Mouse (Mus musculus): Measurements from ENCODE around the gene Dennd5b. TPM values are rescaled to one million over a fixed set of nuclear protein-coding genes. Genes with fewer than 3 reads are reported as not detected.

Gene Dennd5b
- polyA plus RNA-seq, 1 experiment from 2014 or later = 3.8 TPM

DNA sequence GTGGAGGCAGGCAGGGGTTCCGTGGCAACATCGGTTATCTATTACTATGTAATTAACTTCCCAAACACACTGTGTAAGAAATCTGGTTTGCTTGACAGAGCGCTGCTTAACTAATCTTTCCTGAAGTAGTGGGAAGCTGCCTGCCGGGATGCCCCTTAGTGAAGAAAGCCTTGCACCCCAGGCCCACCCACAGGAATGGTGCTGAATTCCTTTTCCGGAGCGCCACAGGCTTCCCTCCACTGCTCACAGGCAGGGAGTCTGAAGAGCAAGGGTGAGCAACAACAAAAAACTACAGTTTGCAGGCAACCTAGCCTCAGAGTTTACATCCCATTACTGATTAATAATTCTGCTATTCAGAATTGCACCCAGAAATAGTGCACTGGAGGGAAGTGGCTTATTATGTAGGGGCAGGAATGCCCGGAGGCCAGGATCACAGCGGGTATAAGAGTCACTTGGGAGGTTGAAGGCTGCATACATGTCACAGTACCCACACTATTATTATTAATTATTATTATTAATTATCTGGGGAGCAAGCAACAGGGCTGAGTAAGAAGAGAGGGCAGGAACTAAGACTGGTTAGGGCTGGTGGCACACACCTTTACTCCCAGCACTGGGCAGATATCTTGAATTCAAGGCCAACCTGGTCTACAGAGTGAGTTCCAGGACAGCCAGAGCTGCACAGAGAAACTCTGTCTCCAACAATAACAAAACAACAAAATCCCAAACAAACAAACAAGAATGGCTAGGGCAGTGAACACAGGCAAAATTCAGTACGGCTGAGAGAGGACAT, 129.2 kb downstream of the Dennd5b start:
- ATAC-seq (ENCODE audit: insufficient read depth) = no peak
- 0 out of 2 replicates have a peak, but pooled peaks cover 6% of the 10 kb centered on the region for H3K4me1 ChIP-seq (replicated peaks)
- WGBS (ENCODE audit: insufficient replicate concordance) = 47% methylated on average over 9 of the region's 9 CpGs
- H3K27ac ChIP-seq (replicated peaks) = no peak overlapping the region
- no peak overlapping the region for H3K4me3 ChIP-seq (replicated peaks)
- no peak overlapping the region for H3K4me2 ChIP-seq
- no peaks in the 10 kb centered on the region for H3K27me3 ChIP-seq
- H3K9ac ChIP-seq = no peak overlapping the region
- no peaks in the 10 kb centered on the region for H3K36me3 ChIP-seq (replicated peaks)
- no peaks in the 10 kb centered on the region for H3K9me3 ChIP-seq (replicated peaks)

DNA sequence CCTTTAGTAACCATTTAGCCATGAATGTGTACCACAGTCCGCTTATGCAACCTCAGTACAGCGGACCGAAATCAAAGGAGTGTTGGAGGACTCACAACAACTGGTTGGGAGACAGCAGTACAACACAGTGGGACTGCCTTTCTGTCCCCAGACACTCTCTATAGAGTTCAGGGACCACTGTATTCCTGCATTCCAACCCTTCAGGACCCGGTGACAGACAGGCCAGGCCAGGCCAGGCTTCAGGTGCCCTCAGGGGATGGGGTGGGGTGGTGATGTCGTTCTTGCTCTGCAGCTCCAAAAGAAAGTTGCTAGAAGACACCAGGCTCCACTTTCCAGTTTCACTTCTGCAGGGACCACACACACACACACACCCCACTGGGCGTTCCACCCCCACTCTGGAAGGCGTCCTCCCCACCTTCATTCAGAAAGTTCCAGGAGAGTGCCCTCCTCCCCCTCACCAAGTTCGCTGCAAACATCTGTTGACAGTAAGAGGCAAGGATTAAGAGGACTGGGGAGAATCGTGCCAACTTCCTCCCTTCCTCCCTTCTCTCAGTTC, 130.0 kb downstream of the Dennd5b start:
- WGBS (ENCODE audit: insufficient replicate concordance) = 37% methylated on average over 9 of the region's 9 CpGs
- ATAC-seq (ENCODE audit: insufficient read depth) = no peak
- Histone ChIP-seq H3K36me3 (replicated peaks) (no peaks in the 10 kb centered on the region), H3K4me2 (no peak overlapping the region), H3K9ac (no peak overlapping the region), H3K4me3 (replicated peaks) (no peak overlapping the region), H3K27me3 (no peaks in the 10 kb centered on the region), H3K27ac (replicated peaks) (no peak overlapping the region), H3K9me3 (replicated peaks) (no peaks in the 10 kb centered on the region), H3K4me1 (replicated peaks) (0 out of 2 replicates have a peak, but pooled peaks cover 6% of the 10 kb centered on the region)

DNA sequence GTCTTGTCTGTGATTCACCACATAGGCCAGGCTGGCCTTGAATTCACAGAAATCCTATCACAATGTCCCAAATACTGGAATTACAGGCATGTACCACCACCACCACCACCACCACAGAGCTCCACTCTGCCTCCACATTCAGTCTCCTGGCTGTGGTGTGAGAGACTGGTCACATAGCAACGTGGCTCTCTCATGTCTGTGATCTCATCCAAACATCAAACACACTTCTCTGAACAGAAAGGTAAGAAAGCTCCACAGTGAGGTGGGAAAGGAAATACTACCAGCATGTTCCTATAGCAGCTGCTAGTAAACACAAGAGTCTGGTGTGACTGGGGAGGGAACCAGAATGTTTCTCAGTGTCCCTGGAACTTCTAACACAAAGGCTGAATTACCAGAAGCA, 140.2 kb downstream of the Dennd5b start:
- 22% methylated on average over 1 of the region's 1 CpGs for WGBS (ENCODE audit: insufficient replicate concordance)

DNA sequence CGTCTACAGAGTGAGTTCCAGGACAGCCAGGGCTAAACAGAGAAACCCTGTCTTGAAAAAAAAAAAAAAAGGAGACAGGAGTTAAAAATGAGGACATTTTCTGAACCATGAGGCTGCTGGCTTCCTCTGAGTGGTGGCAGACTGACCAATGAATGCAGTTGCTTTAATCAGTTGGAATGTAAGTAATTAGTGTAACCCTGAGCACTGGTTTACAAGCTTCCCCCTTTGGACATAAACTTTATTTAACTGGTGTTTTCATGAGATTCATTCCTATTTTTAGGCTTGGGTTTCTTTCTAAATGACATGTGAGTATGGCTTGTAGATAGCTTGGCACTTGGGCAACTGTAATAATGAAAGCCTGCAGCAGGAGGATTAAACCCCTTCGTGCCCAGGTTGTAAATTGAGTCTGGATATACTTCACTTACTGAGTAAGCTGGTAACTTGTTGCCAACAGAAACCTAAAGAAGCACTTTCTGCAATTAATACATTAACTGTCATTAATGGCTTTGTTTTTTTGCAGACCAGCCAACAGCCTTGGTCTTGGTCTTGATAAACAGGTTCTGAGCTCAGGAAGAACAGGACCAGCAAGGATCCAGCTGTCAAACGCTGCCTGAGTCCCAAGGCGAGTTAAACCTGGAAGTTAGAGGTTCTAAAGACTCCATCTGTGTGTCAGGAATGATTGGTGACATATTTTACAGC, 141.8 kb downstream of the Dennd5b start:
- H3K9me3 ChIP-seq (replicated peaks) = no peaks in the 10 kb centered on the region
- H3K36me3 ChIP-seq (replicated peaks) = no peaks in the 10 kb centered on the region
- no peaks in the 10 kb centered on the region for H3K27me3 ChIP-seq
- WGBS (ENCODE audit: insufficient replicate concordance) = 52% methylated on average over 4 of the region's 4 CpGs
- ATAC-seq (ENCODE audit: insufficient read depth) = no peak
- H3K4me2 ChIP-seq = no peak overlapping the region
- no peak overlapping the region for H3K27ac ChIP-seq (replicated peaks)
- no peak overlapping the region for H3K4me3 ChIP-seq (replicated peaks)
- H3K4me1 ChIP-seq (replicated peaks) = 0 out of 2 replicates have a peak, but pooled peaks cover 3% of the 10 kb centered on the region
- H3K9ac ChIP-seq = no peak overlapping the region

More for the DNA sequence above, 140.2 kb downstream of the Dennd5b start:
- no peak overlapping the region for H3K27ac ChIP-seq (replicated peaks)
- H3K9me3 ChIP-seq (replicated peaks) = no peaks in the 10 kb centered on the region
- H3K4me1 ChIP-seq (replicated peaks) = no peaks in the 10 kb centered on the region
- no peak for ATAC-seq (ENCODE audit: insufficient read depth)
- no peaks in the 10 kb centered on the region for H3K27me3 ChIP-seq
- no peak overlapping the region for H3K9ac ChIP-seq
- H3K36me3 ChIP-seq (replicated peaks) = no peaks in the 10 kb centered on the region
- no peak overlapping the region for H3K4me3 ChIP-seq (replicated peaks)
- H3K4me2 ChIP-seq = no peak overlapping the region

DNA sequence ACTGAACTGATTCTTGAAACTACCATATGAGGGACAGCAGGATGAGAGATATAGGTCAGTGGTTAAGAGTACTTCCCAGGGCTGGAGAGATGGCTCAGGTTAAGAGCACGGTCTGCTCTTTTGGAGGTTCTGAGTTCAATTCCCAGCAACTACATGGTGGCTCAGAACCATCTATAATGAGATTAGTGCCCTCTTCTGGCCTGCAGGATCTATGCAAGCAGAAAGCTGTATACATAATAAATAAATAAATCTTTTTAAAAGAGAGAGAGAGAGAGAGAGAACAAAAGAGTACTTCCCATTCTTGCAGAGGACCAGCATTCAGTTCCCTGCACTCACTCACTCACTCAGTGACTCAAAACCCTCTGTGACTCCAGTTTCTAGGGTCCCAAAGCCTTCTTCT, 142.8 kb downstream of the Dennd5b start:
- H3K9ac ChIP-seq = no peak overlapping the region
- H3K9me3 ChIP-seq (replicated peaks) = no peaks in the 10 kb centered on the region
- 66% methylated on average over 1 of the region's 1 CpGs for WGBS (ENCODE audit: insufficient replicate concordance)
- 0 out of 2 replicates have a peak, but pooled peaks cover 3% of the 10 kb centered on the region for H3K4me1 ChIP-seq (replicated peaks)
- no peak overlapping the region for H3K4me3 ChIP-seq (replicated peaks)
- no peaks in the 10 kb centered on the region for H3K36me3 ChIP-seq (replicated peaks)
- H3K27me3 ChIP-seq = no peaks in the 10 kb centered on the region
- no peak for ATAC-seq (ENCODE audit: insufficient read depth)
- H3K4me2 ChIP-seq = no peak overlapping the region
- H3K27ac ChIP-seq (replicated peaks) = no peak overlapping the region

DNA sequence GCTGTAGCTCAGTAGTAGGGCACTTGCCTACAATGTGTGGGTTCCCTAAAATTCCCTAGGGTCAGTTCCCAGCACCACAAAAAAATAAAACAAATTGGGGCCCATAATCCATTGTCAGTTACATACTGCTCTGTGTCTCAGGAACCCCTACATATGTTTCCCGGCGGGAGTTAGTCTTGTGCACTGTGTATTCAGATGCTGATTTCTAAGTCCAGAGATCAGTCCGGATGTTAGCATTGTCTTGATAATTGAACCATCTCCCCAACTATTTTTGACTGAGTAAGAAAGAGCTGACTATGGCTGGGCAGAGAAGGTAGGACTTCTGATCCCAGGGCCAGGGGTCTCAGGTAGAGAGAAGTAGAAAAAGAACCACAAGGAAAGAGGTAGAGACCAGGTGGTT, 144.4 kb downstream of the Dennd5b start:
- no peak for ATAC-seq (ENCODE audit: insufficient read depth)
- Histone ChIP-seq H3K36me3 (replicated peaks) (no peaks in the 10 kb centered on the region), H3K9ac (no peak overlapping the region), H3K4me3 (replicated peaks) (no peak overlapping the region), H3K27ac (replicated peaks) (no peak overlapping the region), H3K9me3 (replicated peaks) (no peaks in the 10 kb centered on the region), H3K4me2 (no peak overlapping the region), H3K4me1 (replicated peaks) (0 out of 2 replicates have a peak, but pooled peaks cover 3% of the 10 kb centered on the region), H3K27me3 (no peaks in the 10 kb centered on the region)
- WGBS (ENCODE audit: insufficient replicate concordance) = 54% methylated on average over 3 of the region's 3 CpGs

DNA sequence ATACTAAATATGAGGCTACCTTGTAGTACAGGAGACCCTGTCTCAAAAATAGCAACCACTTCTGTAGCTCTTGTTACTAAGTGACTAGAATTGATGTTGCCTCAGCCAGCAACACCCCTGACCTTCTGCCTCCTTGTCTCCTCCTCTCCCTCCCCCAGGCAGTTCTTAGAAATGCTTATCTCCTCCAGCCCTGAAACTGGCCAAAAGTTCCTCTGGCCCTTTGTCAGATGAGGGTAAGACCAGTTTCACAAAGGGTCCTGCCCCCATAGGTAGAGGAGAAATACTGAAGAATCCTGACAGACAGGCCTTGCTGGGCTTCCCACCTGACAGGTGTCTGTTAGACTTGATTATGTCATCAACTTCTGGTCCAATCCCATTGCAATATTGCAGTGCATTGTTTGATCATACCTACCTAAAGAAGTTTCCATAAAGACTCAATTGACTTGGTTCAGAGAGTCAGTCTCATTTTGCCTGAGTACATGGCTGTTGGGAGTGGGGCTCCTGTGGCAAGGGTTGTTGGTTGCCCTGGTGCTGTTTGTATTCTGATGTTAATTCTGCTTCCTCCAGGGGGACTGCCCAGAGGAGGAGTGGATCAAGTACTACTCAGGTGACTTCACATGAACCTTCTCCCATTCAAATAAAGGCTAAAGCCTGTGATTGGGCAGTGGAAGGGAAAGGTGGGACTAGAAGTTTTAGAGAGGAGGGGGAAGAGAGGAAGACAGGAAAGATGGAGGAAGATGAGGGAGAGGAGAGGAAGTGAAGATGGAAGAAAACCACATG, 145.6 kb downstream of the Dennd5b start:
- H3K9ac ChIP-seq = no peak overlapping the region
- H3K27me3 ChIP-seq = no peaks in the 10 kb centered on the region
- H3K4me3 ChIP-seq (replicated peaks) = no peak overlapping the region
- ATAC-seq (ENCODE audit: insufficient read depth) = no peak
- no peaks in the 10 kb centered on the region for H3K36me3 ChIP-seq (replicated peaks)
- H3K4me1 ChIP-seq (replicated peaks) = 0 out of 2 replicates have a peak, but pooled peaks cover 3% of the 10 kb centered on the region
- no peaks in the 10 kb centered on the region for H3K9me3 ChIP-seq (replicated peaks)
- no peak overlapping the region for H3K4me2 ChIP-seq
- no peak overlapping the region for H3K27ac ChIP-seq (replicated peaks)

DNA sequence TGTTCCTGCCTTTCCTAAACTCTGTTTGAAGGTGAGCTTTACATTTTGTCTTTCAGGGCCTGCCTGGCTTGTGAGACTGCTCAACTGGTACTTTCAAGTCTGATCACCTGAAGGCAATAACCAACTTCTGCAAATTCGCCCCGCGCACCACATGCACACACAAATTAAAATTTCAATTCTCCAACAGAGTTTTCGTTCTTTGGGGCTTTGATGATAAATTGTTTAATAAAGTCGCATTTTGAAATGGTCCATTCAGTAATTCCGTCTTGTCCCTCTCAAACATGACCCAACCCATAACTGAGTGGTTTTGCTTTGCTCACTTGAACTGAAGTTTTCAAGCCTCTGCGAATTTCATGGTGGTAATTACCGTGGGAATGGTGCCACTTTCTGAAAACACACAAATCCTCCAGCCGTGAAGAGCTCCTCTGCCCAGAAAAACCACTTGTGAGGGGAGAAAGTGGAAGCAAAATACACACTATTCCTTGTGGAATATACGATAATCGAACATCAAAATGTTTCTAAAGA, 154.5 kb downstream of the Dennd5b start:
- no peaks in the 10 kb centered on the region for H3K9me3 ChIP-seq (replicated peaks)
- WGBS (ENCODE audit: insufficient replicate concordance) = 34% methylated on average over 11 of the region's 11 CpGs
- ATAC-seq (ENCODE audit: insufficient read depth) = no peak
- peak overlapping the region; percentile 88 for H3K4me3 ChIP-seq (replicated peaks)
- H3K27me3 ChIP-seq = no peaks in the 10 kb centered on the region
- peaks cover 40% of the 10 kb centered on the region for H3K4me1 ChIP-seq (replicated peaks)
- peak overlapping the region; percentile 60 for H3K9ac ChIP-seq
- no peaks in the 10 kb centered on the region for H3K36me3 ChIP-seq (replicated peaks)
- H3K27ac ChIP-seq (replicated peaks) = peak overlapping the region; percentile 60
- peak overlapping the region; percentile 99 for H3K4me2 ChIP-seq

DNA sequence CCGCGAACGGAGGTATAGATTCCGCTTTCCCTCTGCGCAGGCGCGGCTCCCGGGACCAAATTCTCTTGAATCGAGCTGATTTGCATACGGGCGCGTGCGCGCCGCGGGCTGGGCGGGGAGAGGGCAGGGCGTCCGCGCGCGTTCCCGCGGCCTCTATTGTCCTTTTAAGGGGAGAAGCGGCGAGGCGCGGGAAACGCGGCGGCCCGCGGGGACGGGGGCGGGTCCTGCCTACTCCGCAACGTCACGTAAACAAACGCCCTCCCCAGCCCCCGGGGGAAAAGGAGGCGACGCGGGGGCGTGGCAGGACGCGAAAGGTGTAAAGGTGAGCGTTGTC, 155.1 kb downstream of the Dennd5b start, which contains the start of gene Sinhcaf:
Gene Sinhcaf, minus strand, starts transcription at position 59 of the 334 bp plus-strand sequence.
- Histone ChIP-seq H3K27ac (replicated peaks) (peak within 1 kb of the TSS; percentile 83), H3K9ac (peak within 1 kb of the TSS; percentile 84), H3K36me3 (replicated peaks) (no peaks in the 10 kb centered on the region), H3K4me3 (replicated peaks) (peak within 1 kb of the TSS; percentile 88), H3K4me2 (peak within 1 kb of the TSS; percentile 99), H3K27me3 (no peaks in the 10 kb centered on the region), H3K4me1 (replicated peaks) (peaks cover 45% of the 10 kb centered on the region), H3K9me3 (replicated peaks) (no peaks in the 10 kb centered on the region)
- WGBS (ENCODE audit: insufficient replicate concordance) = under 1% methylated on average over 47 of the region's 47 CpGs
- ATAC-seq (ENCODE audit: insufficient read depth) = peak; percentile 84

DNA sequence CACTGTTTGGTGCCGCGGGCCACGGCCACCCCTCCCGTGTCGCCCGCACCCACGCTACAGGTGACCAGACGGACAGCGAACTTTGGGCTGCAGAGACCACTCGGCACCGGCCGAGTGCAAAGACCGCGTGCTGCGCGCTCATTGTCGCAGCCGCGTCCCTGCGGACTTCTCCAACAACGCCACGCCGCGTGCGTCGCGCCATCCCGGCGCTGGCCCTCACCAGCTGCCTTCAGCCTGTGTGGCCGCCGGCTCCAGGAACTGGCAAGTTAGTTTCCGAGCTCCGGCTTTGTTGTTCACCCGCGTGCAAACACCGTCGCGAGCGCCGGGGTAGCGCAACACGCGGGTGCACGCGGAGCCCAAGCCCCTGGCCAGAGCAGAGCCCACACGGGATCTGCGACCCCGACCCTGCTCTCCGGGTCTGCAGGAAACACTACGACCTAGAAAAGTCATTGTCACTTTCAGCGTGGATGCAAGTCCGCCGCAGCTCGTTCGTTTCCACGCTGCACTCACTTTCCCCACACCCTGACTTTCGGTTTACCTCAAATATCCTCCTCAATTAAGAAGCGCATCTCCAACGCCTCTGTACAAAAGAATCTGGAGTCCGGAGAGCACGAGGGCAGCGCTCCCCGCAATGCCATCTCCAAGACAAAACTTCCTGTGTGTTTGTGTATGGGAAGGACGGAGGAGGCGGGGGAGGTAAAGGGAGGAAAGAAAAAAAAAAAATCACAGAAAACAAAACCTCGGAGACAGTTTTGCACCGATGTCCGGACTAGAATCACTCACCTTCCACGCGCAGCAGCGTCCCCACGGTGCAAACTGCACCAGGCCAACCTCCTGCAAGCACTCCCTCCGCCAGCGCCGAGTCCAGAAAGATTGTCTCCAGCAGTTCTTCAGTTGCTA, 155.7 kb downstream of the Dennd5b start:
- no peaks in the 10 kb centered on the region for H3K36me3 ChIP-seq (replicated peaks)
- H3K9ac ChIP-seq = peak overlapping the region; percentile 84
- ATAC-seq (ENCODE audit: insufficient read depth) = peak; percentile 14
- WGBS (ENCODE audit: insufficient replicate concordance) = under 1% methylated on average over 75 of the region's 75 CpGs
- peak overlapping the region; percentile 99 for H3K4me2 ChIP-seq
- peak overlapping the region; percentile 88 for H3K4me3 ChIP-seq (replicated peaks)
- no peaks in the 10 kb centered on the region for H3K27me3 ChIP-seq
- no peaks in the 10 kb centered on the region for H3K9me3 ChIP-seq (replicated peaks)
- H3K4me1 ChIP-seq (replicated peaks) = peaks cover 45% of the 10 kb centered on the region
- peak overlapping the region; percentile 83 for H3K27ac ChIP-seq (replicated peaks)
